Comparison of ENCODE assay signal across 10 mouse cellular contexts in genomic region chr9:21409592-21410317, GRCm38 (mm10). TPM values are rescaled to one million over a fixed set of nuclear protein-coding genes. Genes with fewer than 3 reads are reported as not detected.
DNase-seq lines count a peak whose midpoint lies in the region; ATAC-seq and TF ChIP-seq lines count a peak whose summit lies in the region.
"Had no signal": no experiment of that assay in that cellular context is flagged by ENCODE, and none has a peak within 500 bp of the region (broad histone marks: within the 10 kb centered on the region; RNA-seq: fewer than 3 reads in every experiment).

No protein-coding gene starts in this region.

- no peaks in the 10 kb centered on the region for H3K27me3 ChIP-seq in testis, adult 2 months (ENCODE audit: control insufficient read depth, insufficient read depth, low read length)
- H3K27me3 ChIP-seq: embryonic facial prominence, embryonic 13.5 days; stomach, embryonic 15.5 days had no signal

- intact Hi-C loops in left cerebral cortex, postnatal 36 days (cut with DNase I): loop anchor here (2.0 to 5.0 kb wide), 3 partner anchors 43 to 97 kb away; partner anchors contain the start of genes Ap1m2 and Ilf3

- peak overlapping the region; percentile 48 for H3K4me3 ChIP-seq in testis, adult 2 months (ENCODE audit: control insufficient read depth, low read depth, low read length)
- H3K4me3 ChIP-seq: embryonic facial prominence, embryonic 13.5 days; stomach, embryonic 15.5 days had no signal

- H3K4me1 ChIP-seq in testis, adult 2 months (ENCODE audit: control insufficient read depth, insufficient read depth, low read length): peaks cover 3% of the 10 kb centered on the region

- no peak for DNase-seq in testis, postnatal 14 days (ENCODE audit: low spot score)
- DNase-seq in cerebellum, adult 8-10 months: peak; percentile 84
- peak; percentile 92 for DNase-seq in induced T-regulatory cell, adult 2 months (ENCODE audit: low read depth)
- DNase-seq in left cerebral cortex, postnatal 36 days (ENCODE audit: low spot score in 2 of 2): peak; percentile 66 to 78
- peak; percentile 48 to 75 for DNase-seq in monocyte, adult 2 months (ENCODE audit: low read depth in 1 of 2, low spot score in 2 of 2)
- DNase-seq in spleen, postnatal 36 days (ENCODE audit: low spot score in 2 of 2): peak; percentile 70 to 77

- ATAC-seq in frontal cortex, adult (ENCODE audit: low TSS enrichment): peak; percentile 41; the same call in 1 of the 2 replicates

- no peak for TF ChIP-seq POLR2A in testis, adult 2 months (IDR thresholded peaks at IDR 0.05; ENCODE audit: control insufficient read depth, low read depth, low read length)

- peaks cover 2% of the 10 kb centered on the region; the same call in 1 of the 2 replicates for H3K36me3 ChIP-seq in testis, adult 2 months (ENCODE audit: control insufficient read depth, insufficient read depth, low read length)

- peak; percentile 28; the same call in 1 of the 2 replicates for TF ChIP-seq CTCF in testis, adult 2 months (IDR thresholded peaks at IDR 0.05; ENCODE audit: control insufficient read depth, insufficient read depth, insufficient replicate concordance, low read depth, low read length)

- no peak overlapping the region for H3K27ac ChIP-seq in testis, adult 2 months (ENCODE audit: control insufficient read depth, insufficient read depth, low read depth, low read length)
- H3K27ac ChIP-seq: embryonic facial prominence, embryonic 13.5 days; stomach, embryonic 15.5 days had no signal

RNA-seq across cellular contexts. Expression of gene Qtrt1, which starts 1.9 kb away (rescaled TPM):
- 19.6 and 23.2 TPM in 2 replicates for polyA plus RNA-seq in testis, adult 2 months (2012; rRNA removed)
- total RNA-seq in left cerebral cortex, postnatal 36 days (2021): 10 to 100 TPM; 19.1 to 31.3 TPM

RNA-seq across cellular contexts. Expression of gene Dnm2, which starts 15.0 kb away (rescaled TPM):
- polyA plus RNA-seq in testis, adult 2 months (2012; rRNA removed): 158 and 183 TPM in 2 replicates
- 10 to 100 TPM; 48.1 to 71.8 TPM for total RNA-seq in left cerebral cortex, postnatal 36 days (2021)

RNA-seq across cellular contexts. Expression of gene Ilf3, which starts 42.1 kb away (rescaled TPM):
- polyA plus RNA-seq in testis, adult 2 months (2012; rRNA removed): 81.9 and 82.1 TPM in 2 replicates
- total RNA-seq in left cerebral cortex, postnatal 36 days (2021): 10 to 100 TPM; 75.5 to 75.9 TPM
